Mouse (Mus musculus): Measurements from ENCODE around the gene Zfr.

Gene Zfr

DNA sequence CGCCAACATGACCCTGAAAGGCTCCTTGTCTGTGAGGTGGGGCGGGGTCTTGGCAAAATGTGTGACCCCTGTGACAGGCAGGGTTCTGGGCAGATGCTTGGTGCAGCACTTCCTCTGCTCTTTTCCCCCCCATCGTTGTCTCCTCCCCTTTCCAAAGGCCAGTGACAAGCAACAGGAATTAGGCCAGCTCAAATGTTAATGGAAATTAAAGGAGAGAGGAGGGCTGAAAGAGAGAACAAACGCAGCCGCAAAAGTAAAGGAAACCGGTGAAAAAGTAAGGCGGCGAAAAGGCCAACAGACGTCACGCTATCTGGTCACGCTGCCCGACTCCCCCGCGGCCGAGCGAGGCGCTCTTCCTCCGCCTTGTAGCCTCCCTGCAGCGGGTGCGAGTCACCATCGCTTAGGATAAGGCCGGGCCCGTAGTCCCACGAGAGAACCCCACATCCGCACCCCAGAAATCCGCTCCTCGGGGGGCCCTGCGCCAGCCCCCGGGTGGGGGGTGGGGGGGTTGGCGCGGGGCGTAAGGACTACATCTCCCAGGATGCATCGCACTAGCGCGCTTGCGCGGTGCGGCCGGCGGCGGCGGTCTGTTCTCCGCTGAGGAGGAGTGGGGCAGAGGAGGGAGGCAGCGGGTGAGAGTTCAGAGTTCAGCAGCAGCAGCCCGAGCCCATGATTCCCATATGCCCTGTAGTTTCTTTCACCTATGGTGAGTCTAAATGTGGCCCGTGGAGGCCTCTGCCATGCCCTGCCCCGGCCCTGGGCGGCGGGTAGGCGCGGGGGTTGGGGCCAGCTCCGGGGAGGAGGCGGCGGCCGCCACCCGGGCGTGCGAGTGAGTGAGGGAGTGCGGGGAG lies at the start of gene Zfr:
Gene Zfr, plus strand, starts transcription at position 590 of the 851 bp plus-strand sequence.
- DNase-seq (ENCODE audit: low spot score in 2 of 2), result peak; percentile 90 to 92

DNA sequence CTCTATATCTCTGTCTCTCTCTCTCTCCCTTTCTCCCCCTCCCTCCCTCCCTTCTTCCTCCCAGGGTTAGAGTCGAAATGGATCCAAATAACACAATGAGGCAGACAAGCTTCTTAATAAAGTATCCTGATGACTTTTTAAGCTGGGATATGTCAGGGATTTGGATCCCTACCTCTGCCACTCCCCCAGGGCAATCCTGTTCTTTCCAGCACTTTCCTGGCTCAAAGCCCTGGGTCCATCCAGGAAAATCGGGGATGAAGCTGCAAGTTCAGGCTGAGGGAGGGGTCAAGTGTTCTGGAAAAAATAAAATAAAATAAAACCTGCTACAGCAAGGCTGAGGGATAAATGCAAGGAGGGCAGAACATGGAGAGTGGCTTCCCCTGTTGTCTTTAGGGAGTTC lies 49.7 kb upstream of the Zfr start:
- peak in 1 of 2 experiments; percentile 46 for DNase-seq (ENCODE audit: low spot score in 2 of 2)

DNA sequence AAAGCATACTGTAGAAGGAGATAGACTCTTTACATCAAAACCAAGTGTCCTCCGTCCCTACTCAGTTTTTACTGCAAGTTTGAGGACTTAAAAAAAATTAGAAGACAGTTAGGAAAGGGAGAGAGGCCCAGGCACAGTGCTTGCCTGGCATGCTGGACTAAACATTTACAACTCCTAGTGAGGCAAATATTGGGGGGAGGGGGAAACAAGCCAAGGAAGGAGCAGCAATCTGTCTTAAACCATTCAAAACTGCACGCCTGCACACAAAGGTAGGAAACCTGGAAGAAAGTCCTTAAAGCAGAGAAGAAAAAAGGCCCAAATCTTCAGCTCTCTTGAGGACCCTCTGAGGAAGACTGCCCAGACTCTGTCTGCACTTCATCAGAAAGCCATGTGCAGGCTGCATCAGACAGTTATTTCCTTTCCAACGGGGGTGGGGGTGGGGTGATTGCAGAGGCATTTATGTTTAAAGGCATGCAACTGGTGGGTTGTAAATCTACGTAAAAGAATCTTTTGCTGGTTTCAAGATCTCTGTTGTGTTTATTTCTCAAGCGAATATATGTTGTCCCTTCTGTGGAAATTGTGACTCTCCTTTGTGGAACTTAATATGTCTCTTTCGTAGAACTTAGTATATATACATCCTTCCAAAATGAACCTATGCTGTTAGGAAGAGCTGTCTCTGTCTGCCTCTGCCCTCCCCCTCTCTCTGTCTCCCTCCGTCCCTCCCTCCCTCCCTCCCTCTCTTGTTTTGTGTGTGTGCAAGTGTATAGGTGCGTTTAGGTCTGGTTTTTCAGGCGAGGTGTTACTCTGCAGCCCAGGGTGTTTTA lies 49.0 kb upstream of the Zfr start:
- DNase-seq (ENCODE audit: low spot score in 2 of 2), result no peak

DNA sequence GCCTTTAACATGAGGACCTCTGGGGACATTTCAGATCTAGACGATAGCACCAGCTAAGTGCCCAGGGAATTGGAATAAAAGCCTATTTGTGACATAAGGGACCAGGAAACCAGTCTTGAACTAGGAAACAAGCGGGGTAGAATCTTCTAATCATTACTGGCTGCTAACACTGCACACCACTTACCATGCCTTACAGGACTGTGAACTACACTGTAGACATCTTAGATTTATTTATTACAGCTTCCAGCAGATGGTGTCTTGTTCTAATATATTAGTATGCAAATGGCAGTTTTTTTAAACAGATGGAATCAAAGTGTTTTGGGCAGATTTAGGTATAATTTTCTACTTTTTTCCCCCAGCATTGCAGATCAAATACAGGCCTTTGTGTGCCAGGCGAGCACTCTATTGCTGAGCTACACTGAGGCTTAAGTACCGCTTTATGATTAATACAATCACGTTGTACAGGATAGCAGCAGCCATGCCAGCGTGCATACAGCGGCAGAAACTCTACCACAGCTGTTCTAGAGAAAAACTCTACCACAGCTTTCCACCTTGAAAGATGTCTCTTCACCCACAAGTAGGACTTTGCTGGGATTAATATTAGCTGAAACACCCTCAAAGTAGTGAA lies 44.8 kb upstream of the Zfr start:
- DNase-seq (ENCODE audit: low spot score in 2 of 2), result no peak

DNA sequence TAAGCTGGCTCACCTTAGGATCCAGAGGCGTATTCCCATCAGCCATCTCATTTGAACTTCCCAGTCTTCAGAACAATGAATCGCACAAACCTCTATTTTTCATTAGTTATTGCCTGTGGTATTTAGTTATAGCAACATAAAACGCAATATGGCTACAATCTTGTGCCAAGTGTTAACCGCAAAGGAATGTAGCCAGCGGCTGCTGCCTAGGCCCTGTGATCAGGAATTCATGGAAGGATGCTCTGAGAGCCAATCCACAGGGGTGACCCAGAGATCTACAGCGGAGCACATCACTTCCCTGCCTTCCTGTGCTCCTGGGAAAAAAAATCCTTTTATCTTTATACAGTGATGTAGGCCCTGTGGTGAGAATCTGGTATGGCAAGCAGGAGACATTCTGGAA lies 43.2 kb upstream of the Zfr start:
- no peak for DNase-seq (ENCODE audit: low spot score in 2 of 2)

DNA sequence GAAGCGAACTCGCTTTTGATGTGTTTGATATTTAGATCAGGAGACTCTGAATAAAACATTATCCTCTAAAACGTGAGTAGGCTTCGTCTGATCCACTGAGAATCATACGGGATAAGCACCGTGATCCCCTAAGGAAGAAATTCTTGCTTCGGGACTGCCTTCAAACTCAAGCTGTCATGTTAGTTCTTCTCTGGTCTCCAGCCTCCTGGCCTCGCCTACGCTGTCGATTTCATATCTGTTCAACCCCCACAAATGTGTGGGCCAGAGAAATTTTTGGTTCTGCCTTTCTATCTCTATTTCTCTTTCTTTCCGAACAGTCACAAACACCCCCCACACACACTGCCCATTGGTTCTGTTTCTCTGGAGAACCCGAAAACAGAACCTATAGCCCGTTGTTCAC lies 35.3 kb upstream of the Zfr start:
- DNase-seq (ENCODE audit: low spot score in 2 of 2), result no peak

DNA sequence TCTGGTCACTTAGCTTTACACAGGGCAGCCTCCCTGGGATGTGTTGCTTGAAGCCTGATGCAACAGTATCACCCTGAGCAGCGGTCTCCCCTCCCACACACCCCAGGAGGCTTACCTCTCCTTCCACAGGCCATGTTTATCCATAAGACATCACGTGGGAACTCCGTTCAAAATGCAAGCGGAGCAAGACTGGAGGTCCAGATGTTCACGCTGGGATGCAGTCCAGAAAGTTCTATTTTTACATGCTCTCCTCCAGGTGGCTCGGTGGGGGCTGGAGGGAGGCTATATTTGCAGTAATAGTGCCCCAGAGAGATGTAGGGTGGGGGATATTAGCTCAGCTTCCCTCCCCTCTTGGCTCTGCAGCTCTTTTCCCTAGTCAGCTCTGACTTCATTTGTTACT lies 33.5 kb upstream of the Zfr start:
- DNase-seq (ENCODE audit: low spot score in 2 of 2), result peak in 1 of 2 experiments; percentile 58

DNA sequence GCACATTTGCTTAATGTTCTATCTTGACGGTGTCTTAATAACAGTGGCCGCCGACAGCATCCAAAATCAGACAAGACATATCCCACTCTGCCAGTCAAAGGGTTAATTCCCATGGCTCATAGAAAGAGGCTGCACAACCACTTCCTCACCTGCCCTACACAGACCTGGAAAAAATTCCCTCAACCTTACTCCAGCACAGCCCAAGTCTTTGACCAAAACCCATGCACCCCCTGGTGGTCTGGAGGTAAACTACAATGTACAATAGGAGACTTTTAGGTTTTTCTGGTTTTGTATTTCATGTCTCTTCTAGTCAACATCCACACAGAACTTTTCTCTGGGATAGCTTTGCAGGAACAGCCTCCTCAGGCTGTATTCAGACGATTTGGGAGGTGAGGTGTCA lies 32.8 kb upstream of the Zfr start:
- DNase-seq (ENCODE audit: low spot score in 2 of 2), result peak; percentile 29 to 67

DNA sequence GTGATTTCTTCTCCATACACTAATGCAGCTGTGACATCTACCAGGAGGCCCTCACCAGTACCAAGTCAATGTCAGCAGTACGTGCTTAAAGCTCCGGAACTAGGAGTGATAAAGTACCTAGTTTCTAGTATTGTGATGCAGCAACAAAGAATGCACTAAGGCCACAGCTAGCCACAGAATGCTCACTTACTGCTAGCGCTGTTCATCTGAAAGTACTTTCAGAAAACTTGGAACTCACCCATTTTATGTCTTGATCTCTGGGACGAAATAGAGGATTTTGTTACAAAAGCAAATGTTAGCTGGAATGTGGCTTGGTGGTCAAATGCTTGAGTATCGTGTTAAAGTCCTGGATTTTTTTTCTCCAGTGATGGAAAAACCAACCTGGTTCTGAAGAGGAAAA lies 30.0 kb upstream of the Zfr start:
- DNase-seq (ENCODE audit: low spot score in 2 of 2), result no peak

DNA sequence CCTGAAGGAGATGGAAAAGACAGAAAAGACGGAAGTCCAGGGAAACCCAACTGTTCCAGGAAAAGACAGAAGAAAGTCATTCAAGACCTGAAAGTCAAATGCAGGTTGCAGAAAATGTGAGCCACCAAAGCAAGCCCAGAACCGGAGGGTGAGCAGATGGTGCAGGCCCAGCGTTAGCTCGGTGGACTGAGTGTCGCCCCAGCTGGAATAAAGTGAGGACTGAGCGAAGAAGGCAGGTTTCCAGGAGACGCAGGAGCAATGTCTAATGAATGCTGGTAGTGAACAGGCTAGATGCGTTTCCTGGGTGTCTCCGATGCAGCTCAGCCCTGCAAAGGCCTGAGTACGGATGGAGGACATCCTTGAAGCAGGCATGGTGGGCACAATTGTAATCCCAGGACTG lies 29.5 kb upstream of the Zfr start:
- DNase-seq (ENCODE audit: low spot score in 2 of 2), result no peak

DNA sequence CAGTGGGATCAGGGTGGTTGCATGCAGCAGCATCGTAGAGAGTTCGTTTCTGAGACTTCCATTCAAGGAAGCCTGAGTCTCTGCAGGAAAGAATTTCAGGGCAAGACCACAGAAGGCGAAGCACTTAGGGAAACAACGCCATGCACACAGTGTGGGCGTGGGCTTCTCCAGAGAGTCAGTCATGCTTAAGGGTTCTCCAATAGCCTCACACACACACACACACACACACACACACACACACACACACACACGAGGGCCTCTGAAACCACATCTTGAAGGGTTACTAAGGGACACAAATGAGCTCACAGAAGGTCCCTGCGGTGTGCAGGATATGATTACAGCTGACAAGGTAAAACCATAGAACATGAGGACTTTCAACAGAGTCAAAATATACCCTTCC lies 27.5 kb upstream of the Zfr start:
- DNase-seq (ENCODE audit: low spot score in 2 of 2), result no peak

DNA sequence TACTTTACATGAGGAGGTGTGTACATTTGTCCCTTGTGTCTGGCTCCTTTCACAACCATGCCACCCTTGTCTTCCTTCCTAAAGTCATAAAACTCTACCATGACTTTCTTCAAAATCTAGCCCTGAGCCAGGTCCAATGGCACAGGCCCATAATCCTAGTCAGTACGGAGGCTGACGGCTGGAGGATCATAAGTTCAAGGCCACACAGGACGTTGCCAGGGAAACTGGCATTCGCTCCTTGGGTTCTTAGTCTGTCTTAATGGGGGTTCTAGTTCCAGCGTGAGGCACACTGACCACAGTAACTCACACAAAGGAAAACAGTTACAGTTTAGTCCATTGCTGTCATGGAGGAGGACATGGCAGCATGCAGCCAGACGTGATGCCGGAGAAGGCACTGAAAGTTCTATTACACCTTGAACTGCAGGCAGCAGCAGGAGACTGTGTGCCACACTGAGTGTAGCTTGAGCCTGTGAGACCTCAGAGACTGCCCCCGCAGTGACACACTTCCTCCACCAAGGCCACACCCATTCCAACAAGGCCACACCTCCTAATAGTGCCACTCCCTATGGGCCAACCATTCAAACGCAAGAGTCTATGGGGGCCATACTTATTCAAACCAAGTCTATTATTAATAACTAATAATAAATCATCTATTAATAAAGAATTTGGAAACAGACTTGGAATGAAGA lies 26.5 kb upstream of the Zfr start:
- no peak for DNase-seq (ENCODE audit: low spot score in 2 of 2)

DNA sequence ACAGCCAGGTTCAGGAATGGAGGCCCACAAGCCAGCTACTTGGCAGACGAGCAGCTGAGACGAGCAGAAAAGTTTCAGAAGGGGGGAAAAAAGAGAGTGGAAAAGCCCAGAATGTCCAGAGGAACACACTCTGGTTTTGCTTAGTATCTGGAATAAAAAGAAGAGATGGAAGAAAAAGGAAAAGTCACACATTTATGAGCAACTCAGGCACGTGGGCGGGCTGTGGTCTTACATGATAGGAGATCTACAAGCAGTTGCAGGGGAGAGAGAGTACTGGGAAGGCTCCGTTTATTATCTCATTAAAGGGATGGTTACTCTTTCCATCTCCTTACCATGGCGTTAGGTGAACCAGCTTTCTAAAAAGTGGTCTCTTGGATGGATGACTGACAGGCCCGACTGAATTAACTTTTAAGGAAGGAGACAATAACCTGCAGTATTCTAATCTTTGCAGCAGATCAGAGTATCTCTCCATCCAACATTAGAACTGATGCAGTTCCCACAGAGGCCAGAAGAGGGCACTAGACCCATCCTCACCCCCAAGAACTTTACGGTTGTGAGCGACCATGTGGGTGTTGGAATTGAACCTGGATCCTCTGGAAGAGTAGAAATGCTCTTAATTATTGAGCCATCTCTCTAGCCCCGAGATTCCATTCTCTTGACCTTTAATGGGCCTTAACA lies 25.7 kb upstream of the Zfr start:
- no peak for DNase-seq (ENCODE audit: low spot score in 2 of 2)

DNA sequence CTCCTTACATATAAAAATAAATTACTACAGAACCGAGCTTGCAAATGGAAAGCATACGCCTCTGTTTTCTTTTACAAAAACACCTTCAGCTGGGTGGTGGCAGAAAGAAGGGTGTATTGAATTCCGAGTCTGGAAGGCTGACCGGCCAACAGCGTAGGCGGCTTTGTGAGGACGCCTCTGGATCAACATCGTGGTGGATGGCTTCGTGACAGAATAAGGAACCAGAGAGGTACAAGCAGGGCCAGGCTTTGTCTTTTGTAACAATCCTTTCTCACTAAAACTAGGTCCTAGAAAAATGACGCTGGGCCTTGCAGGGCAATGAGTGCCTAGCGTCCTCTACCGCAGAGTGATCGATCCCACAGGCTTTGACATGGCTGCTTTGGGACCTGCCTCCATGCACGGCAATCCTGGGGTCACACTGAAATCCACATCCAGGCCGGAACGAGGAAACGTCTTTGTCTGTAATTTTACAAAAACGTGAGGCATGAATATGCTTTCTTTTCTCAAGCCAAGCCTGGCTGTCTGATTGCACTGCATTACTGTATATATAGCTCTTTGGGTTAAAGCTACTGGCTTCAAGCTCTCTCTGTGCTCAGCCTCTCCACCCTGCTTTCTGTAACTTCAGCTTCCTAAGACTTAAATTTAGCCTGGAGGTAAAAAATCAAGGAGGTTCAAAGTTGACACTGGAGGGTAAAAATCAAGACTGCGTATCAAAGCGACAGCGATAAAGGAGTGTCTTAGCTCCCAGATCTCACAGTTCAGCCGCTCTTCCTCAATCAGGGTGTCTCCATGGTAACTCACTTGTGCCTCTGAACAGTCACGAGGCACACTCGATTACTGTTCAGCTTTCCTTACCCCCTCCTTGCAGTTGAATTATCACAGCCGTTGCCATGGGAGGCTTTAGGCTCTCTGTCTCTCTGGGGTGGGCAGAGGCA lies 24.3 kb upstream of the Zfr start:
- no peak for DNase-seq (ENCODE audit: low spot score in 2 of 2)

DNA sequence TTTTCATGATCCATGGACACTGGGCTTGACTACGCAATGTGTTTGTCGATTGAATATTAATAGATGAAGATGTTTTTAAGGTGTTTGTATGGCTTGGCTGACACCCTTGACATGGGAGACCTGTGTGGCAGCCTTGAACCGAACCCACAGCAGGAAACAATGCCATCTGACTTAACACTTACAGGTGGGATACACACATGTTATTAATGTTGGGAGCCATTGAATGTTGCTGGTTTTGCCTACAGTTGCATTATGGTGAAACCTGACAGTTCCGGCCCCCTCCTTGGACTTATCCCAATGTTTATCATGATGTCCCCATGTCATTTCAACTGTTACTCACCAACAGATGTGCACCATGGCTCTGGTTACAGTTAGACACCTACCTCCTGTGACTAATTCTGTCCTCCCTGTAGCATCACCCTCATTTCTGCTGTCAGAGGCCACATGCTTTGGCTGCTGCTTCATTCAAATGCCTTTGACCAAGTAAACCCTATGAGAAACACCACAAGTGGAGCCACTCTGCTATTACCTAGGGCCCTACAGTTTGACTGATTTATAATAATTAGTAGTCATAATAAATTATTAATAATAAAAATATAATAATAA lies 23.6 kb upstream of the Zfr start:
- DNase-seq (ENCODE audit: low spot score in 2 of 2), result no peak

DNA sequence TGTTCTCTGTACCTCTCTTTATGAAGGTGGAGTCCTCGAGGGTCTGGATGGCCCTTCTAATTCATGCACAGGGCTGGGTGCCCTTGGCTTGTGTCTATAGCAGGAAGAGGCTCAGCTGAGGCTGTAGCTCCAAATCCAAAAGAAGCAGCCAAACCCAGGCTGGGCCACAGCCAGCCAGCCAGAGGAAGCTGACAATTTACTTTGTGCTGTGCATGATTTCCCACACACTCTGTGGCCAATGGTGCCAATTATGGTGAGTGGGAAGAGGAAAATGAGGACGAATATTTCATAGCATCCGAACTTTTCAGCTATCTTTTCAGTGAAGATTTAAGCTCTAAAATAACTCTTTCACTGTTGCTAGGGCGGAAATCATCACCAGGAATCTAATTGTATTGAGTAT lies 21.2 kb upstream of the Zfr start:
- DNase-seq (ENCODE audit: low spot score in 2 of 2), result no peak

DNA sequence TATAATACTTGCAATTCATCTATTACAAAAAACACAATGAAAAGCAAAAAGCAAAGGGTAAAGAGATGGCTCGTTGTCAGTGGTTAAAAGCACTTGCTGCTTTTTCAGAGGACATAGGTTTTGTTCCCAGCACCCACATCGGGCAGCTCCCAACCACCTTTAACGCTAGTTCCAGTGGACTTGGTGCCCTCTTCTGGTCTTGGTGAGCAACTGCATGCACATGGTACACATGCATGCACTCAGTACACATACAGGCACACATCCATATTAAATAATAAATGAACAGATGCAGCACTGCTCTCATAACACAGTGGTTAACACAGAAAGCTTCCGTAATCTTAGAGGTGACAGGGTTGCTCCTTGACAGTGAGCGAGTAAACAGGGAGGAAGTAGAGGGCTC lies 20.3 kb upstream of the Zfr start:
- DNase-seq (ENCODE audit: low spot score in 2 of 2), result no peak

DNA sequence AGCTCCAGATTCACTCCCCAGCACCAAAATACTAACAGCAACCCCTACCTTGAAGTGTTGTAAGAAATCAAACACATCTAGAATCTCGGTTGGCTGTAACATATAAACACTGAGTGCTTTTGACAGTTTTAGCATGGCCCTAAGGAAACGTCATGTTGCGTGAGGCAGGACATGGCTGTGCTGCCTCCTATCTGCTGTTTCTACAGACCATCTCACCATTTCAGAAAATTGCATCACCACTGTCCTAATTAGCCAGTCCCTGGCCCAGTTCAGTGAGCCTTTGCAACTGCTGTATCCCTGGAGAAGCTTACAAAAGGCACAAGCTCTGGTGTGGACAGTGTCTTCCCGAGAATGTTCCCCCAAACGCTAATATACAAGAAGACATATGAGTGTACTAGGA lies 16.7 kb upstream of the Zfr start:
- DNase-seq (ENCODE audit: low spot score in 2 of 2), result peak in 1 of 2 experiments; percentile 12

DNA sequence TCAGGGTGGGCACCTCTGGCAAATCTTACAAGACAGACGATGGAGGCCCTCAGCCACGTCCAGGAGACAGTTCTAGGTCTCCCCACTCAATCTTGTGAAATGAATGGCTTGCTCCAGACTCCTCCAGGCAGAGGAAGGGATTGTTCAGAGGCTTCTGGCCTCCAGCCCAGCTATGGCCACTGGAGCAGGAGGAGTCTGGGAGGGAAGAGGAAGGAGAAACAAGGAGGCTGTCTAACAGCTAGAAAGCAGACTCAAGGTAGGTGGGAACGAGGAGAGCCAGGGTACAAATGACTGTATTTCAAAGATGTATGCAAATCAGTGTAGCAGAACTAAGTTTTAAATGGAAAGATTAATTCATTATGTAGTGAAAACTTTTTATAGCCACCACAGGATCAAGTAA lies 13.9 kb upstream of the Zfr start:
- peak in 1 of 2 experiments; percentile 16 for DNase-seq (ENCODE audit: low spot score in 2 of 2)

DNA sequence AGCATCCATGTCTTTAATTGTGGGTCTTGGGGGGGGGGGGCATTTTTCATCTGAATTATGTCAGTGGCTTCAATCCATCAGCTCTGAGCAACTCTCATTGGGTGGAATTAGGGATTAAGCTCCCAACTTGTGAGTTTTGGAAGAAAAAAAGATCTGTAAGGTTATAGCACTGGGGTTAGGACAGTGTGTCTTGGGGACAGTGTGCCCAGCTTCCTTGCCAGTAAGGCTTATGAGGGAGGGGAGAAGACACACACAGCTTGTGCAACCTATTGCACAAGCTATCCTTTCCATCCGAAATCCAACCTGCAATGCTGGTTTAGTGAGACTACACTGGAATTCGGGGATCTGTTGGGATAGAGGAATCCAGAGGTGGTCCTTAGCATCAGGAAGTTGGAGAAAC lies 12.8 kb upstream of the Zfr start:
- no peak for DNase-seq (ENCODE audit: low spot score in 2 of 2)

Measured in urinary bladder, postnatal 4 days (tissue).